Comparison of ENCODE assay signal across 17 mouse cellular contexts in the genomic region with DNA sequence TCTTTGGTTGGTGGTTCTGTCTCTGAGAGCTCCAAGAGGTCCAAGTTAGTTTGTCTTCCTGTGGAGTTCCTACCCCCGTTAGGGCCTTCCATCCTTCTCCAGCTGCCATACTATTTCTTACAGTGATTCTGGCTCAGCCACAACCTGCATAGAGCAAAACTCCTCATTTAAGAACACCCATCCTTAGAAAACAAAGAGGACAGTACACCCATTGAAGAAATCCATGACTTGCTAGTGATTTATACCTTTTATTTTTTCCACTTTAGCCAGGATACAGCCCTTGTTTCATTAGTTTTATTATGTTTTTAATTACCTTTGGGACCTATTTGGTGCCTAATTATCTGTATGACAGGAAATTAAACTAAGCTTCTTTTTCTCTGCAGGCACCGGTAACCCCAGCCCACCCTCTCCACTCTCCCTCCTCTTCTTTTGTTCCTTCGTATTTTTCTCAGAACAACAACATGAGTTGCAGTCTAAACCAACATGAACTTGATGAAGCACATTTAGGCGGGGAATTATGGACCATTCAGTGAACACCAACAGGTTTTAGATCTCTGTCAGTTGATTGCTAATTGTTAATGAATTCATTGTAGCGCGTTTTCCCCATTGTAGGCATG.
"Had no signal": no experiment of that assay in that cellular context is flagged by ENCODE, and none has a peak within 500 bp of the region (broad histone marks: within the 10 kb centered on the region; RNA-seq: fewer than 3 reads in every experiment).

No protein-coding gene starts in this region.

- DNase-seq: kidney, adult 11 months; kidney, adult 9 months; kidney, postnatal 4 days; lung, adult 2 months; lung, postnatal 36 days; right cerebral cortex, postnatal 14 days; thymus, postnatal 36 days had no signal

- H3K4me2 ChIP-seq: liver, embryonic 11.5 days; liver, embryonic 15.5 days; midbrain, embryonic 13.5 days; stomach, embryonic 15.5 days had no signal

- H3K27ac ChIP-seq: kidney, postnatal 0 days; layer of hippocampus, adult 2 months; left cerebral cortex, adult 2 months; liver, embryonic 15.5 days; midbrain, embryonic 13.5 days; stomach, embryonic 15.5 days had no signal

- H3K27me3 ChIP-seq: liver, embryonic 15.5 days; midbrain, embryonic 13.5 days; stomach, embryonic 15.5 days had no signal

- ATAC-seq: lung, postnatal 0 days; midbrain, embryonic 13.5 days had no signal

- H3K9me3 ChIP-seq: limb, embryonic 10.5 days; liver, embryonic 15.5 days; midbrain, embryonic 13.5 days; stomach, embryonic 15.5 days had no signal

- H3K9ac ChIP-seq: liver, embryonic 15.5 days; midbrain, embryonic 13.5 days; stomach, embryonic 15.5 days had no signal

- H3K4me1 ChIP-seq: liver, embryonic 15.5 days; stomach, embryonic 15.5 days had no signal

- H3K4me3 ChIP-seq: layer of hippocampus, adult 2 months; left cerebral cortex, adult 2 months; limb, embryonic 10.5 days; liver, embryonic 15.5 days; midbrain, embryonic 13.5 days; myocyte; stomach, embryonic 15.5 days had no signal

- H3K36me3 ChIP-seq: limb, embryonic 10.5 days; liver, embryonic 15.5 days; midbrain, embryonic 13.5 days; stomach, embryonic 15.5 days had no signal
